Mouse (Mus musculus): ENCODE measurements around the gene Npm1. TPM values are rescaled to one million over a fixed set of nuclear protein-coding genes. Genes with fewer than 3 reads are reported as not detected.

Npm1 gene
- polyA plus RNA-seq, 1 experiment from 2014 or later, result 592 TPM

DNA sequence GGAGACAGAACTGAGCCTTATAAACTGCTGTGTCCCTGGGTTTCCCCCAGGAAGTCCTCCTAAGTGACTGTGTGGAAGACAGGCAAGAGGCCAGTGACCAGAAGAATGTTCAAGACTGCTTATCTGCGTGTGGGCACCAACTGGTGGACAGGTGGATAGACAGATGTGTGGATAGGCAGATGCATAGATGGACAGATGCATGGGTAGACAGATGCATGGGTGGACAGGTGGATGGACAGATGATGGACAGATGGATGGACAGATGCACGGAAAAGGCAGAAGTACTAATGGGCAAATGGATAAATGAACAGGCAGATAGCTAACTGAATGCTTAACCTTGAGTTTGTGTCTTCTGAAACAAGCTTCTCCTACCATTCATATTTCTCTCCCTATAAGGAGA, 52.9 kb downstream of the Npm1 start:
- Histone ChIP-seq H3K9me3 (no peaks in the 10 kb centered on the region), H3K36me3 (no peaks in the 10 kb centered on the region), H3K27ac (no peak overlapping the region), H3K27me3 (no peaks in the 10 kb centered on the region), H3K4me1 (replicated peaks) (no peaks in the 10 kb centered on the region), H3K9ac (replicated peaks) (no peak overlapping the region), H3K4me3 (replicated peaks) (no peak overlapping the region), H3K4me2 (replicated peaks) (no peak overlapping the region)
- no peak for ATAC-seq
- WGBS, result 80% methylated on average over 2 of the region's 2 CpGs

DNA sequence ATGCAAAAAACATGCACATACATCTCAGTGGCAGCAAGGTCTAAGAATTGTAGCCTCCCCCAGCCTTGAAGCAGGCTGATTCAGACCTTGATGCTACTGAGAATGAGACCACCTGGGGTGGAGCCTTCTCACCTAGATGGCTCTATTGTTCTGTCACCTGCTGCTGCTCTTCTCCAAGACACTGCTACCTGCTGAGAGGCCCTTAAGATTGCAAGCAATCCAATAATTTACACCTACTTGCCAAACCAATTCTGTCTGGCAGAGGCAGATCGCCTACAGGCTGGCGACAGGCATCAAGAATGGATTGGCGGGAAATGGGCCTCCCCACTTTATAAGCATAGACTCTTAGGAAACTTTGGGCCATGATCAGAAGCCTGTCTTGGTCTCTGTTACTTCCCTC, 55.5 kb downstream of the Npm1 start:
- 56% methylated on average over 3 of the region's 3 CpGs for WGBS
- no peaks in the 10 kb centered on the region for H3K9me3 ChIP-seq
- H3K27me3 ChIP-seq, result peaks cover 3% of the 10 kb centered on the region; the same call in 1 of the 2 replicates
- no peak for ATAC-seq
- H3K4me2 ChIP-seq (replicated peaks), result no peak overlapping the region
- no peaks in the 10 kb centered on the region for H3K36me3 ChIP-seq
- no peaks in the 10 kb centered on the region for H3K4me1 ChIP-seq (replicated peaks)
- H3K27ac ChIP-seq, result no peak overlapping the region
- no peak overlapping the region for H3K4me3 ChIP-seq (replicated peaks)
- H3K9ac ChIP-seq (replicated peaks), result no peak overlapping the region

DNA sequence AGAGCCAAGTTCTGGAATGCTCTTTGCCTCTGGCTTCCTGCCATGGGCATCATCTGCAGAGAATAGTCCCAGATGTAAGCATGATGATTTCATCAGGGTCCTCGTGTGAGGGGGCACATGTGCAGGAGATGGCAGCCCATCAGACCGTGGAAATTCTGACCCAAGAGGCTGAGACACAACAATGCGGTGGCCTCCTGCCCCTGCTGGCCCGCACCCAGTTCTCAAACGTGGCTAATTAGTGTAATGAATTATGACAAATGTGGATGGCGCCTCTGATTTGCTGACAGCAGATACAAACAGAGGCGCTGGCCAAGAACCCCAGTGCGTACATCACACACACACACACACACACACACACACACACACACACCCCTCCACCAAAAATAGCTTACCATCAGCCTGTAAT, 58.1 kb downstream of the Npm1 start:
- 70% methylated on average over 8 of the region's 8 CpGs for WGBS
- Histone ChIP-seq H3K4me2 (replicated peaks) (no peak overlapping the region), H3K27ac (no peak overlapping the region), H3K4me1 (replicated peaks) (peaks cover 8% of the 10 kb centered on the region), H3K9ac (replicated peaks) (no peak overlapping the region), H3K9me3 (no peaks in the 10 kb centered on the region), H3K27me3 (peaks cover 8% of the 10 kb centered on the region; the same call in 1 of the 2 replicates), H3K4me3 (replicated peaks) (no peak overlapping the region), H3K36me3 (no peaks in the 10 kb centered on the region)
- peak; percentile 56 for ATAC-seq

DNA sequence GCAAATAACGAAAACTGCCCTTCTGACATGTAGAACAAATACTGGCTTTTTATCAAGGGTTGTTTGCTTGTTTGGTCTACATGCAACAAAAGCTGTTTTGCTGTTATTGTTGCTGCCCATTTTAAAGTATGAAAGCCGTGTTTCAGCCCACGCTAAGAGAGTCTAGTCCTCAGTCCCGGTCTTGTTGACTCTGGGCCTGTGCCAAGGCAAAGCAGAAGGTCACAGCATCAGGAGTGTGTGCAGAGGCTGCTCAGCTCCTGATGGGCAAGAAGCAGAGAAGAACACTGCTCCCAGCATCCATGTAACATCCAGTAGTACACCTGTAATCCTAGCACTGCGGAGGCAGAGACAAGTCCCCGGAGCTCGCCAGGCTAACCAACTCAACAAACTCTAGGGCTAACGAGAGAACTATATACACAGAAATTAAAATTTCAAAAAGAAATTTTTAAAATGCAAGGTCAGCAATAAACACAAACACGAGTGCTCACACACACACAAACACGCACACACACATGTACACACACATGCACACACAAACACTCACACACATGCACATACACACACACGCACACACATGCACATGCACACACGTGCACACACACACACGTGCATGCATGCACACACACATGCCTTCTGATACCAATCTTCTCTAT, 59.6 kb downstream of the Npm1 start:
- WGBS, result 90% methylated on average over 13 of the region's 13 CpGs
- peaks cover 14% of the 10 kb centered on the region for H3K4me1 ChIP-seq (replicated peaks)
- ATAC-seq, result no peak
- H3K9ac ChIP-seq (replicated peaks), result no peak overlapping the region
- H3K27me3 ChIP-seq, result peaks cover 8% of the 10 kb centered on the region; the same call in 1 of the 2 replicates
- H3K4me2 ChIP-seq (replicated peaks), result no peak overlapping the region
- H3K36me3 ChIP-seq, result no peaks in the 10 kb centered on the region
- H3K4me3 ChIP-seq (replicated peaks), result no peak overlapping the region
- no peak overlapping the region for H3K27ac ChIP-seq
- no peaks in the 10 kb centered on the region for H3K9me3 ChIP-seq

Other genes starting within 250 kb of the Npm1 start
- gene Fgf18, start 15.8 kb downstream of the Npm1 start, polyA plus RNA-seq (2015; fragmentation: Nextera tagmentation; extraction: Ambion mirVana), result 3.5 and 3.6 TPM in 2 replicates
- gene Tlx3, start 40.4 kb upstream of the Npm1 start, polyA plus RNA-seq (2015; fragmentation: Nextera tagmentation; extraction: Ambion mirVana), result 1.3 and 1.8 TPM in 2 replicates
- not detected in 2 replicates for gene Gm12117, start 113.5 kb upstream of the Npm1 start, polyA plus RNA-seq (2015; fragmentation: Nextera tagmentation; extraction: Ambion mirVana)